Mouse (Mus musculus): ENCODE data around the gene Rnf152. TPM values are rescaled to one million over a fixed set of nuclear protein-coding genes. Genes with fewer than 3 reads are reported as not detected.

Rnf152 gene
- polyA plus RNA-seq, 1 experiment: 2.8 TPM

DNA sequence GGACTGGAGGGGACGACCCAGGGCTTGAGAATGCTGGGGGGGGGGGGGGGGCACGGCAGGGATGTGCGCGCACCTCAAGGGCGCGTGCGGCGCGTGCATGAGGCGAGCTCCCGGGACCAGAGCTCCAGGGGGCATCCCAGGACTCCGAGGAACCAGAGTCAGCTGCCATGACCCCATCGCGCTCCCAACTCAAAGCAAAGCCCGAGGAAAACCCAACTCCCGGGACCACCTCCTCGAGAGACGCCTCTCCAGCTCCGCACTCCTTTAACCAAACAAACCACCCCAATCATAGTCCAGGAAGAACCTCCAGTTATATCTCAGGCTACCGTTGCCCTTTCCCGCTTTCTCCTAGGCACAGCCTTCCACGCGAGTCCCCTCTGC lies 610 bp downstream of the Rnf152 start:
- Histone ChIP-seq H3K36me3 (ENCODE audit: control insufficient read depth, insufficient read depth, low read length) (no peaks in the 10 kb centered on the region), H3K27me3 (ENCODE audit: control insufficient read depth, insufficient read depth, low read length) (no peaks in the 10 kb centered on the region), H3K4me3 (ENCODE audit: low read depth, low read length) (peak overlapping the region; percentile 96), H3K27ac (ENCODE audit: insufficient read depth, low read depth, low read length) (no peak overlapping the region), H3K4me1 (ENCODE audit: control insufficient read depth, insufficient read depth, insufficient read length, low read length) (peaks cover 3% of the 10 kb centered on the region)
- WGBS: under 1% methylated on average over 23 of the region's 23 CpGs
- TF ChIP-seq CTCF (IDR thresholded peaks at IDR 0.05; ENCODE audit: extremely low read depth, insufficient read length, insufficient replicate concordance, low read depth, low read length) (no peak), POLR2A (IDR thresholded peaks at IDR 0.05; ENCODE audit: low read depth, low read length) (no peak)

DNA sequence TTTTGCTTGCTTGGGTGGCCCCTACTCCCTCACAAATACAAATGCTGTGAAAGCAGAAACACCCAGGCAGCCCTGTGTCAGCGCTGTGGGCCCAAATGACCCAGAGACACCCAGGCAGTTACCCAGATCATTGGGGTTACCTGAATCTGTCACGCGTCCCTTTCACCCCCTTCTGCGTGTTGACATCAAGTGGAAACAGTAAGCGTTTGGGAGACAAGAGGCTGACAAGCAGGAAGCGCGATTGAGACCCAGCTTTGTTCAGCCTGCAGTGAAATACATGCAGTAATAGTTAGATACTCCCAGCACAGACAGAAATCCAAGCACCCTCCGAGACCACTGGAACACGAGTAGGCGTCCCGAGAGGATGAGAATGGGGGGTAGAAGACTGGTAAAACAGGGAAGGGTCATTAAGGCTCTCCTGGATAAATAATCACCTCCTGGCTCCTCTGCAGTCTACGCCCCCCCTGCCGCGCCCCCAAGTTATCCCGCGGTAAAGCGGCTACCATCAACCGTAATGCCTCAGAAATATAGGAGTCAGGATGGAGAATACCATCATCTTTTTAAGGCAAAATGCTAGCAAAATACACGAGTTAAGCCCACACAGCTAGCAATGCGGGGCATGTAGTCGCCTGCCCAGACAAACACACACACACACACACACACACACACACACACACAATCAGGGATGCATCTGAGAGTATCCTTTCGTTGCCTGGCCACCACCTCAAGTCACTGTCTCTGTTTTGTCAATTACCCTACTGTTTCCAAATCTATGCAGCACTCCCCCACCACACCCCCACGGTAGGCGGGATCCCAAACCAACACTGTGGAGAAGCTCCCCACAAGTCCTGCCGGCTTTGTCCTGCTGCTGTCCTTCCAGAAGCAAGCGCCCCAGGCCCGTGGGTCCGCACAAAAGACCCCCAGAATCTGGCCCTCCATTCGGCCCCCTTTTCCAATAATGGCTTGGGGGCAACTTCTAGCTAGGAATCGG lies 1.3 kb downstream of the Rnf152 start:
- 31% methylated on average over 30 of the region's 30 CpGs for WGBS
- Histone ChIP-seq H3K27me3 (ENCODE audit: control insufficient read depth, insufficient read depth, low read length) (no peaks in the 10 kb centered on the region), H3K4me3 (ENCODE audit: low read depth, low read length) (peak overlapping the region; percentile 96), H3K27ac (ENCODE audit: insufficient read depth, low read depth, low read length) (no peak overlapping the region), H3K4me1 (ENCODE audit: control insufficient read depth, insufficient read depth, insufficient read length, low read length) (peaks cover 3% of the 10 kb centered on the region), H3K36me3 (ENCODE audit: control insufficient read depth, insufficient read depth, low read length) (no peaks in the 10 kb centered on the region)
- TF ChIP-seq POLR2A (IDR thresholded peaks at IDR 0.05; ENCODE audit: low read depth, low read length): no peak
- TF ChIP-seq CTCF (IDR thresholded peaks at IDR 0.05; ENCODE audit: extremely low read depth, insufficient read length, insufficient replicate concordance, low read depth, low read length): no peak

DNA sequence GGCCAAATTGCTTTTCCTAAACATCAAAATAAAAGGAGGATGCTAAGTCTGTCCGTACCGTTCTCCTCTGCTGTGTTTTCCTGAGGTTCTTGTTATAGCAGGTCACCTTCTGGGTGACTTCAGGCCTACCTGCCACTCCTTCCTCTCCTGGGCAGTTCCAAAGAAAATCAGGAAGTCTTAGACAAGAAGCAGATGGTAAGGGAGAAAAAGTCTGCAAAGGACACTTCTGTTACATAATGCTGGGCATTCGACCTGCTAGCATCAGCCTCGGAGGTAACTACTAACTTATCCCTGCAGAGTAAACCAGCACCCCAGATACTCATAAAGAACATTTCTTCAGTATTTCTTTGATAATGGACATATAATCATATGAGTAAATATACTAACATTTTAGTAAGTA lies 4.7 kb downstream of the Rnf152 start:
- no peaks in the 10 kb centered on the region for H3K36me3 ChIP-seq (ENCODE audit: control insufficient read depth, insufficient read depth, low read length)
- WGBS: 93% methylated on average over 4 of the region's 4 CpGs
- no peak overlapping the region for H3K4me3 ChIP-seq (ENCODE audit: low read depth, low read length)
- H3K27me3 ChIP-seq (ENCODE audit: control insufficient read depth, insufficient read depth, low read length): no peaks in the 10 kb centered on the region
- peaks cover 9% of the 10 kb centered on the region for H3K4me1 ChIP-seq (ENCODE audit: control insufficient read depth, insufficient read depth, insufficient read length, low read length)
- TF ChIP-seq POLR2A (IDR thresholded peaks at IDR 0.05; ENCODE audit: low read depth, low read length) (no peak), CTCF (IDR thresholded peaks at IDR 0.05; ENCODE audit: extremely low read depth, insufficient read length, insufficient replicate concordance, low read depth, low read length) (no peak)
- H3K27ac ChIP-seq (ENCODE audit: insufficient read depth, low read depth, low read length): no peak overlapping the region

DNA sequence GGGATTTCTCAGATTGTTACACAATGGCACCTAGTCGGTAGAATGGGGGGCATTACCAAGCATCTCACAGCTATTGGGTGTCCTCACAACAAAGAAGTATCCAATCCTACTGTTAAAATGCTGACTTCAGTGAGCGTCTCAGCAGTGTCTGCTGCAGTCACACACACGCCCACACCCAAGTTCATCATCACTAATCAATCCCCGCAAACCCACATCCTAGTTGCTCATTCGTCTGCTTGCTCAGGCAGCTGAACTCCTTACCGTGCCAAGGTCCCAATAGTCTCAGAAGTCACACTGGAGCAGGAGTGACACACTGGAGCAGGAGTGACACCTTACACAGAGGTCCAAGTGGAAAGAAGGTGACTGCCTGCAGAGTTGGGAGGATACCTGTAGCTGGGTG lies 14.2 kb downstream of the Rnf152 start:
- Histone ChIP-seq H3K36me3 (ENCODE audit: control insufficient read depth, insufficient read depth, low read length) (no peaks in the 10 kb centered on the region), H3K4me3 (ENCODE audit: low read depth, low read length) (no peak overlapping the region), H3K4me1 (ENCODE audit: control insufficient read depth, insufficient read depth, insufficient read length, low read length) (peaks cover 11% of the 10 kb centered on the region; the same call in 1 of the 2 replicates), H3K27ac (ENCODE audit: insufficient read depth, low read depth, low read length) (no peak overlapping the region), H3K27me3 (ENCODE audit: control insufficient read depth, insufficient read depth, low read length) (no peaks in the 10 kb centered on the region)
- TF ChIP-seq POLR2A (IDR thresholded peaks at IDR 0.05; ENCODE audit: low read depth, low read length) (no peak), CTCF (IDR thresholded peaks at IDR 0.05; ENCODE audit: extremely low read depth, insufficient read length, insufficient replicate concordance, low read depth, low read length) (no peak)
- WGBS: 78% methylated on average over 6 of the region's 6 CpGs

DNA sequence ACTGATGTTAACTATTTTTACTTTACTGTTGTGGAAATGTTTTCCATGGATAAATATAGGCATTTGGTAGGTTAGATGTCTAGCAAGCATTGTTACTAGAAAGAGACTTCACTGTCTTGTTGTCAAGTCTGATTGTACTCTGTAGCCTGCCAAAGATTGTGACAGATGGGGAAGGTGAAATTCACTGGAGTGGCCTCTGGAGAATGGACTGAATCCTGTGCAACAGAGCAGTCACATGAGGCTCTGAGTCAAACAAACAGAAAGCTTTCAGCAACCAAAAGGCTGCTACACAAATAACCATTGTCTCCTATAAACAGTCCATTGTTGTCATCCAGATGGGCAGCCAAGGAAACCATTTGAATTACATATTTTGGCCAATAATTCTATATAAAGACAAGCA lies 15.6 kb downstream of the Rnf152 start:
- no peaks in the 10 kb centered on the region for H3K36me3 ChIP-seq (ENCODE audit: control insufficient read depth, insufficient read depth, low read length)
- H3K4me1 ChIP-seq (ENCODE audit: control insufficient read depth, insufficient read depth, insufficient read length, low read length): peaks cover 18% of the 10 kb centered on the region; the same call in 1 of the 2 replicates
- TF ChIP-seq CTCF (IDR thresholded peaks at IDR 0.05; ENCODE audit: extremely low read depth, insufficient read length, insufficient replicate concordance, low read depth, low read length): no peak
- no peak for TF ChIP-seq POLR2A (IDR thresholded peaks at IDR 0.05; ENCODE audit: low read depth, low read length)
- H3K27me3 ChIP-seq (ENCODE audit: control insufficient read depth, insufficient read depth, low read length): no peaks in the 10 kb centered on the region
- H3K27ac ChIP-seq (ENCODE audit: insufficient read depth, low read depth, low read length): no peak overlapping the region
- H3K4me3 ChIP-seq (ENCODE audit: low read depth, low read length): no peak overlapping the region

DNA sequence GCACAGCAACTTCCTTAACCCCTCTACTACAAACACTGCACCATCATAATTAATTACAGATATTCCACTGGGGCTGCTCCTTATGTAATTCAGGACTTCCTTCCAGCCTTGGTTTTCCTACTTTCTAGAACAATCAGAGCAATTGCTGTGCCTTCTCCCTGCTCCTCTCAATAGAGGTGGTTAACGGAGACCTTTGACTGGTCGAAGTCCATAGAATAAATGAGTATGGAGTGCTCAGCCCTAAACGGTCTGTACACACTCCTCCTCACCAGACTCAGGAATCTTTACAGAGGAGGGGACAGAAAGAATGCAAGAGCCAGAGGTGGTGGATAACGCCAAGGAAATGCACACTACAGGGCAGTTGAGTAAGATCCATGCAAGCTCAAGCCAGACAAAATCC lies 19.1 kb downstream of the Rnf152 start:
- TF ChIP-seq POLR2A (IDR thresholded peaks at IDR 0.05; ENCODE audit: low read depth, low read length): no peak
- no peak for TF ChIP-seq CTCF (IDR thresholded peaks at IDR 0.05; ENCODE audit: extremely low read depth, insufficient read length, insufficient replicate concordance, low read depth, low read length)
- Histone ChIP-seq H3K36me3 (ENCODE audit: control insufficient read depth, insufficient read depth, low read length) (no peaks in the 10 kb centered on the region), H3K27me3 (ENCODE audit: control insufficient read depth, insufficient read depth, low read length) (no peaks in the 10 kb centered on the region), H3K4me3 (ENCODE audit: low read depth, low read length) (no peak overlapping the region), H3K4me1 (ENCODE audit: control insufficient read depth, insufficient read depth, insufficient read length, low read length) (peaks cover 17% of the 10 kb centered on the region), H3K27ac (ENCODE audit: insufficient read depth, low read depth, low read length) (peak overlapping the region; percentile 26)
- WGBS: 30% methylated on average over 4 of the region's 4 CpGs

DNA sequence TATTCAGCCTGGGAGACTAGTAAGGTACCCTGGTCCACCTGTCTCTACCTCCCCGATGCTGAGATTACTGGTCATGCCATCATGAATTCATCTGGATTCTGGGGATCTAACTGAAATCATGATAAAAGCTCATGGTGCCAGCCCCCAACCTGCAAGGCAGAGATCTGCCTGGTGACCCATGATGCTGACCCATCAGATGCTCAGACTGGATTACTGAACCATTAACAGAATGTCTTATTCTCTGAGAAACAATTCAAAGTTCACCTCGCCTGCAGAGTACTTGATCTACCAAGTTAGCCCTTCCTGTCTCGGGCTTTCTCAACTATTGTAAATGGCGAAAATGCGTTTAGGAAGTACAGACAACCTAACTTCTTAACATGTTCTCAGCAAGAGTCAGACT lies 20.4 kb downstream of the Rnf152 start:
- 90% methylated on average over 5 of the region's 5 CpGs for WGBS
- Histone ChIP-seq H3K4me3 (ENCODE audit: low read depth, low read length) (no peak overlapping the region), H3K27me3 (ENCODE audit: control insufficient read depth, insufficient read depth, low read length) (no peaks in the 10 kb centered on the region), H3K36me3 (ENCODE audit: control insufficient read depth, insufficient read depth, low read length) (no peaks in the 10 kb centered on the region), H3K27ac (ENCODE audit: insufficient read depth, low read depth, low read length) (no peak overlapping the region), H3K4me1 (ENCODE audit: control insufficient read depth, insufficient read depth, insufficient read length, low read length) (peaks cover 18% of the 10 kb centered on the region)
- TF ChIP-seq CTCF (IDR thresholded peaks at IDR 0.05; ENCODE audit: extremely low read depth, insufficient read length, insufficient replicate concordance, low read depth, low read length): no peak
